Mouse (Mus musculus) CH12.LX (cell line): ENCODE measurements at regions not wholly inside any gene's neighbourhood (a gene's known extent, or its start where the extent isn't known, plus 50 kb on each side); places are given as distances from the start of the nearest gene placed in this dataset.

Experiments used
- CTCF ChIP-seq, 2 experiments: IDR thresholded peaks in 1 of 2; conservative IDR thresholded peaks in 1 of 2; 2 replicates each; pipeline ENCODE4 v1.5.1; 2011 to 2012; ENCODE audit warnings: low read depth in 2 of 2, low read length in 2 of 2, improper control_type of control experiment in 1 of 2, inconsistent platforms in 1 of 2, mild to moderate bottlenecking in 1 of 2, moderate library complexity in 1 of 2
- EP300 ChIP-seq: IDR thresholded peaks from 2 replicates; pipeline ENCODE4 v1.6.1; 2011; ENCODE audit warnings: low read length, improper control_type of control experiment
- HCFC1 ChIP-seq: IDR thresholded peaks from 2 replicates; pipeline ENCODE4 v1.6.1; 2012; ENCODE audit warnings: low read depth, mild to moderate bottlenecking, inconsistent platforms, low read length, improper control_type of control experiment
- MYC ChIP-seq: IDR thresholded peaks from 2 replicates; pipeline ENCODE4 v1.6.1; 2011; ENCODE audit warnings: low read depth, mild to moderate bottlenecking, improper control_type of control experiment, low read length
- TBP ChIP-seq: conservative IDR thresholded peaks from 2 replicates; pipeline ENCODE4 v1.6.1; 2011; ENCODE audit warnings: low read depth, low read length, improper control_type of control experiment
- ZC3H11A ChIP-seq: IDR thresholded peaks from 2 replicates; pipeline ENCODE4 v1.6.1; 2012; ENCODE audit warnings: low read depth, mild to moderate bottlenecking, inconsistent platforms, low read length, improper control_type of control experiment

GRCm38 (mm10) chr11:10006881-10007280 is 815.1 kb downstream of the Abca13 start:
- TF ChIP-seq EP300 (no peak), TBP (no peak), MYC (no peak), HCFC1 (no peak), ZC3H11A (no peak), CTCF (conservative IDR thresholded peaks at IDR 0.05 in 1 of 2, IDR thresholded peaks at IDR 0.05 in 1 of 2; ENCODE audit: low read depth in 2 of 2, low read length in 2 of 2) (no peak)
